Mouse (Mus musculus) 416B (cell line): Measurements from ENCODE around the gene Ctsj.
A peak's percentile ranks its signal among the peaks of the same experiment; 100 is the strongest.
"Not testable (repeated sequence)": the region's sequence is repeated elsewhere in the genome, so short reads cannot be mapped to it uniquely, and the experiment has no call there.

Source experiments
- DNase-seq: peaks from one replicate; pipeline ENCODE4 v3.0.0; 2011; ENCODE audit warnings: low read depth

Ctsj gene

GRCm38 (mm10) chr13:61005859-61006258, at the start of gene Ctsj:
Gene Ctsj, minus strand, starts transcription at chr13:61005959.
- DNase-seq, result no peak

GRCm38 (mm10) chr13:61040531-61040930, 34.8 kb upstream of the Ctsj start, which contains the start of gene Ctsq:
Gene Ctsq, minus strand, starts transcription at chr13:61040631.
- DNase-seq, result no peak

DNA sequence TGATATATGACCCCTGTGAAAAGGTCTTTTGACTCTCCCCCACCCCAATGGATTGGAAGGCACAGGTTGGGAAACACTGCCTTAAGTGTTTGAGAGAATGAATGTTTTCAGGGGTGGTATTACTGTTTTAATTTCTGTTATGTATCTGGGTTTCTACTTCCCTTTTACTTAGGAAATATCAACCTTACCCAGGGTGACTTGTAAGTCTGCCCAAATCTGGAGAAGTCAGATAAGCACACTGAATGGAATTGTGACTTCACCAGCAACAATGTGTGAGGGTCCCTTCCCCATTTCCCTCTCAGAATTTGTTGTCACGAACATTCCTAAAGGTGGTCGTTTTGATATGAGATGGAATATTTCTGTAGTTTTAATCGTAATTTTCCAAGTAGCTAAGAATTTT, 17.0 kb upstream of the Ctsj start:
- peak; percentile 43 for DNase-seq

- no peak for DNase-seq
These were observed 16.1 kb upstream of the Ctsj start for GRCm38 (mm10) chr13:61021844-61022243.

GRCm38 (mm10) chr13:61010171-61010570, 4.4 kb upstream of the Ctsj start:
- no peak for DNase-seq

- peak; percentile 5 for DNase-seq
These were observed 8.2 kb downstream of the Ctsj start for GRCm38 (mm10) chr13:60997600-60997999.

- DNase-seq, result not testable (repeated sequence)
These were observed 18.8 kb downstream of the Ctsj start for GRCm38 (mm10) chr13:60986915-60987314.

DNA sequence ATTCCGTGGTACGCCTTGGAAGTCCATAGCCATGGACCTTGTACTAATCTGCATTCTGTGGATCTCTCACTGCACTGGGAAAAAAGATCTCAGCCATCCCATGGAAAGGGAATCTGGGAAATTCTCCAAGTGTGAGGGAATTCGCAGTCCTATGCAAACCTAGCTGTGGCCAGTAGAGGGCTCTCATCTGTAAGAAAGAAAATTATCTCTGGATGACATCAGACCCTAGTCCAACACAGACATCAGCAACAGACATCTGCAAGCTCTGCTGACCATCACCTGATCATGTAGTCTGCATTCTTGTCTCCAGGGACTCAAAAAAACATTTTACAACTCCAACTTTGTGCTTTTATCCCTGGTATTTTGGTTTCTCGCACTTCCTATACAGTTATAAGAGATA, 33.4 kb downstream of the Ctsj start:
- peak; percentile 6 for DNase-seq

GRCm38 (mm10) chr13:60963985-60964384, 41.8 kb downstream of the Ctsj start:
- DNase-seq, result not testable (repeated sequence)

- peak; percentile 18 for DNase-seq
These were observed 44.1 kb downstream of the Ctsj start for GRCm38 (mm10) chr13:60961706-60962105.
